Mouse (Mus musculus) neural tube, embryonic 11.5 days (tissue): ENCODE results near the gene Clba1. TPM values are rescaled to one million over a fixed set of nuclear protein-coding genes. Genes with fewer than 3 reads are reported as not detected.
"Not testable (repeated sequence)": the region's sequence is repeated elsewhere in the genome, so short reads cannot be mapped to it uniquely, and the experiment has no call there.

ENCODE experiments used
- ATAC-seq: fragments of 200-750 bp; cut with Nextera tagmentation; 2 replicates; pipeline ENCODE4 v1.8.0; 2017; ENCODE audit warnings: moderate number of reproducible peaks, mild to moderate bottlenecking, moderate TSS enrichment, moderate library complexity; ENCODE audit not compliant: insufficient read depth, low FRiP score, low TSS enrichment
- DNase-seq: peaks from one replicate; pipeline ENCODE4 v3.0.0-alpha.2; 2015; ENCODE audit warnings: low spot score
- H3K27ac ChIP-seq: fragments of 300-500 bp; sonication (generic); 2 replicates; pipeline ENCODE4 v1.5.1; 2014; ENCODE audit warnings: low read depth, mild to moderate bottlenecking, low read length
- H3K27me3 ChIP-seq: fragments of 300-500 bp; sonication (generic); 2 replicates; pipeline ENCODE4 v1.6.1; 2014; ENCODE audit warnings: mild to moderate bottlenecking, low read length, mixed read lengths; ENCODE audit not compliant: control insufficient read depth, insufficient read depth
- H3K36me3 ChIP-seq: fragments of 300-500 bp; sonication (generic); 2 replicates; pipeline ENCODE4 v1.6.1; 2014; ENCODE audit warnings: mild to moderate bottlenecking, low read length, moderate library complexity, mixed read lengths; ENCODE audit not compliant: control insufficient read depth, insufficient read depth
- H3K4me1 ChIP-seq: fragments of 300-500 bp; sonication (generic); 2 replicates; pipeline ENCODE4 v1.6.1; 2014; ENCODE audit warnings: low read length, mixed read lengths; ENCODE audit not compliant: control insufficient read depth, insufficient read depth
- H3K4me2 ChIP-seq: fragments of 300-500 bp; sonication (generic); 2 replicates; pipeline ENCODE4 v1.6.1; 2014; ENCODE audit warnings: low read depth, mild to moderate bottlenecking, moderate library complexity
- H3K4me3 ChIP-seq: fragments of 300-500 bp; sonication (generic); 2 replicates; pipeline ENCODE4 v1.5.1; 2014; ENCODE audit warnings: low read depth, low read length
- H3K9ac ChIP-seq: fragments of 300-500 bp; sonication (generic); 2 replicates; pipeline ENCODE4 v1.6.1; 2014; ENCODE audit warnings: mild to moderate bottlenecking, low read length
- H3K9me3 ChIP-seq: fragments of 300-500 bp; sonication (generic); 2 replicates; pipeline ENCODE4 v1.6.1; 2016; ENCODE audit warnings: low read length; ENCODE audit not compliant: control insufficient read depth
- WGBS: fragments of 180-500 bp; shearing (Covaris S2); extraction: QIAGEN DNeasy Blood & Tissue Kit; methylation state at CpG from one replicate; pipeline ENCODE4 v1.1.7; 2014; 5-methylcytosine and 5-hydroxymethylcytosine counted together
- polyA plus RNA-seq: library from polyadenylated mRNA; unstranded; fragments of >200 nt; fragmentation: Nextera tagmentation; extraction: Ambion mirVana; gene quantifications from 2 replicates; pipeline ENCODE4 v1.2.1, GENCODE M21; 2014

Gene Clba1
- polyA plus RNA-seq, 1 experiment from 2014 or later, result 14.0 TPM

- not testable (repeated sequence) for H3K4me2 ChIP-seq, H3K4me1 ChIP-seq, H3K9ac ChIP-seq, H3K27ac ChIP-seq, ATAC-seq, DNase-seq, H3K9me3 ChIP-seq, H3K36me3 ChIP-seq, H3K4me3 ChIP-seq, H3K27me3 ChIP-seq
- WGBS, result 96% methylated on average over 2 of the region's 2 CpGs
Observed at GRCm38 (mm10) chr12:112842128-112842527, 33.4 kb downstream of the Clba1 start.

GRCm38 (mm10) chr12:112843803-112844202, 35.1 kb downstream of the Clba1 start:
- Histone ChIP-seq H3K9ac (no peak overlapping the region), H3K4me2 (no peak overlapping the region), H3K4me1 (no peaks in the 10 kb centered on the region), H3K4me3 (no peak overlapping the region), H3K27ac (no peak overlapping the region), H3K9me3 (no peaks in the 10 kb centered on the region), H3K36me3 (no peaks in the 10 kb centered on the region), H3K27me3 (no peaks in the 10 kb centered on the region)
- WGBS, result 18% methylated on average over 3 of the region's 3 CpGs
- peak; percentile 60; the same call in 1 of the 2 replicates for ATAC-seq
- DNase-seq, result peak; percentile 85

GRCm38 (mm10) chr12:112847880-112848279, 39.1 kb downstream of the Clba1 start:
- ATAC-seq (no peak), DNase-seq (no peak)
- H3K27ac ChIP-seq, result no peak overlapping the region
- no peaks in the 10 kb centered on the region for H3K36me3 ChIP-seq
- H3K27me3 ChIP-seq, result no peaks in the 10 kb centered on the region
- no peak overlapping the region for H3K4me3 ChIP-seq
- no peaks in the 10 kb centered on the region for H3K4me1 ChIP-seq
- no peaks in the 10 kb centered on the region for H3K9me3 ChIP-seq
- no peak overlapping the region for H3K4me2 ChIP-seq
- H3K9ac ChIP-seq, result no peak overlapping the region
- 94% methylated on average over 2 of the region's 2 CpGs for WGBS

GRCm38 (mm10) chr12:112849235-112850022, 40.7 kb downstream of the Clba1 start:
- DNase-seq (no peak), ATAC-seq (no peak)
- H3K4me1 ChIP-seq, result no peaks in the 10 kb centered on the region
- no peaks in the 10 kb centered on the region for H3K36me3 ChIP-seq
- no peaks in the 10 kb centered on the region for H3K9me3 ChIP-seq
- no peak overlapping the region for H3K9ac ChIP-seq
- H3K27ac ChIP-seq, result no peak overlapping the region
- 87% methylated on average over 11 of the region's 11 CpGs for WGBS
- H3K27me3 ChIP-seq, result no peaks in the 10 kb centered on the region
- no peak overlapping the region for H3K4me2 ChIP-seq
- H3K4me3 ChIP-seq, result no peak overlapping the region

GRCm38 (mm10) chr12:112850344-112850743, 41.6 kb downstream of the Clba1 start:
- Histone ChIP-seq H3K4me1 (no peaks in the 10 kb centered on the region), H3K36me3 (no peaks in the 10 kb centered on the region), H3K4me2 (no peak overlapping the region), H3K9me3 (no peaks in the 10 kb centered on the region), H3K9ac (no peak overlapping the region), H3K4me3 (no peak overlapping the region), H3K27ac (no peak overlapping the region), H3K27me3 (no peaks in the 10 kb centered on the region)
- 89% methylated on average over 9 of the region's 9 CpGs for WGBS
- ATAC-seq (no peak), DNase-seq (no peak)

- no peak for ATAC-seq
- WGBS, result 57% methylated on average over 7 of the region's 8 CpGs
- H3K4me2 ChIP-seq, result no peak overlapping the region
Observed at GRCm38 (mm10) chr12:112851116-112851515, 42.4 kb downstream of the Clba1 start.

GRCm38 (mm10) chr12:112853050-112853729, 44.5 kb downstream of the Clba1 start:
- no peak for DNase-seq
- Histone ChIP-seq H3K36me3 (no peaks in the 10 kb centered on the region), H3K9me3 (no peaks in the 10 kb centered on the region), H3K4me1 (no peaks in the 10 kb centered on the region), H3K27ac (no peak overlapping the region), H3K27me3 (no peaks in the 10 kb centered on the region), H3K4me2 (no peak overlapping the region), H3K4me3 (no peak overlapping the region), H3K9ac (no peak overlapping the region)
- no peak for ATAC-seq
- 88% methylated on average over 11 of the region's 11 CpGs for WGBS

More at GRCm38 (mm10) chr12:112851116-112851515, 42.4 kb downstream of the Clba1 start:
- H3K4me3 ChIP-seq, result no peak overlapping the region
- no peak overlapping the region for H3K27ac ChIP-seq
- no peak overlapping the region for H3K9ac ChIP-seq
- H3K4me1 ChIP-seq, result no peaks in the 10 kb centered on the region
- H3K27me3 ChIP-seq, result no peaks in the 10 kb centered on the region
- H3K9me3 ChIP-seq, result no peaks in the 10 kb centered on the region
- H3K36me3 ChIP-seq, result no peaks in the 10 kb centered on the region
- no peak for DNase-seq

GRCm38 (mm10) chr12:112854610-112855333, 46.0 kb downstream of the Clba1 start:
- no peaks in the 10 kb centered on the region for H3K9me3 ChIP-seq
- no peak overlapping the region for H3K27ac ChIP-seq
- H3K27me3 ChIP-seq, result no peaks in the 10 kb centered on the region
- H3K4me3 ChIP-seq, result no peak overlapping the region
- no peaks in the 10 kb centered on the region for H3K36me3 ChIP-seq
- H3K4me1 ChIP-seq, result no peaks in the 10 kb centered on the region
- 77% methylated on average over 7 of the region's 7 CpGs for WGBS
- no peak overlapping the region for H3K9ac ChIP-seq
- no peak for ATAC-seq
- DNase-seq, result no peak
- no peak overlapping the region for H3K4me2 ChIP-seq
